Mouse (Mus musculus): ENCODE results near the gene Eri3.

- no peak for TF ChIP-seq CTCF (IDR thresholded peaks at IDR 0.05; ENCODE audit: extremely low read depth, insufficient read depth, low read length)
- no peak for TF ChIP-seq POLR2A (IDR thresholded peaks at IDR 0.05; ENCODE audit: extremely low read depth, insufficient read depth, low read length)
These were observed 72.1 kb downstream of the Eri3 start for GRCm38 (mm10) chr4:117622270-117622669.

Measured in cortical plate, adult 2 months (tissue).